24 mouse cellular contexts compared by ENCODE assay signal in genomic region chr4:134062561-134062960, GRCm38 (mm10). TPM values are rescaled to one million over a fixed set of nuclear protein-coding genes. Genes with fewer than 3 reads are reported as not detected.
DNase-seq lines count a peak whose midpoint lies in the region; TF ChIP-seq lines count a peak whose summit lies in the region.
"Had no signal": no experiment of that assay in that cellular context is flagged by ENCODE, and none has a peak within 500 bp of the region (broad histone marks: within the 10 kb centered on the region; RNA-seq: fewer than 3 reads in every experiment).

No protein-coding gene starts in this region.

- TF ChIP-seq POLR2A in small intestine, adult 2 months (IDR thresholded peaks at IDR 0.05; ENCODE audit: low read depth, low read length): no peak

- H3K36me3 ChIP-seq in E14TG2a.4 (ENCODE audit: insufficient read depth, low read length): no peaks in the 10 kb centered on the region
- H3K36me3 ChIP-seq in small intestine, adult 2 months (ENCODE audit: control insufficient read depth, insufficient read depth, low read length): no peaks in the 10 kb centered on the region
- H3K36me3 ChIP-seq: forebrain, embryonic 12.5 days; heart, embryonic 13.5 days; midbrain, embryonic 12.5 days; neural tube, embryonic 13.5 days had no signal

- peaks cover 26% of the 10 kb centered on the region for H3K27me3 ChIP-seq in E14TG2a.4 (ENCODE audit: insufficient read depth, low read length)
- no peaks in the 10 kb centered on the region for H3K27me3 ChIP-seq in small intestine, adult 2 months (ENCODE audit: control insufficient read depth, insufficient read depth, low read length)

- TF ChIP-seq CTCF in E14TG2a.4 (conservative IDR thresholded peaks at IDR 0.05; ENCODE audit: low read length): no peak
- TF ChIP-seq CTCF in small intestine, adult 2 months (IDR thresholded peaks at IDR 0.05; ENCODE audit: extremely low read depth, insufficient read length, insufficient replicate concordance, low read depth, low read length): no peak

- DNase-seq in CD4-positive helper T cell, adult 2 months (ENCODE audit: low read depth, low spot score): peak; percentile 27
- DNase-seq in c-Kit-positive CD71-positive TER-119-positive erythroid progenitor cells, embryonic 14.5 days (ENCODE audit: low spot score): peak; percentile 35
- no peak for DNase-seq in frontal cortex, postnatal 14 days (ENCODE audit: low spot score in 2 of 2)
- DNase-seq in adrenal gland, postnatal 25 days: no peak
- DNase-seq in spleen, postnatal 4 days (ENCODE audit: low spot score in 2 of 2): no peak
- DNase-seq: adrenal gland, adult 8-10 months; cerebellum, adult 11-12 months; cerebellum, postnatal 14 days; gastrocnemius, postnatal 14 days; heart, adult 18-20 months; kidney, adult 11 months; kidney, postnatal 14 days; left cerebral cortex, postnatal 4 days had no signal

- no peaks in the 10 kb centered on the region for H3K9me3 ChIP-seq in E14TG2a.4 (ENCODE audit: low read length)
- H3K9me3 ChIP-seq: forebrain, embryonic 12.5 days; heart, embryonic 13.5 days; midbrain, embryonic 12.5 days; neural tube, embryonic 13.5 days had no signal

- peaks cover 89% of the 10 kb centered on the region for H3K4me1 ChIP-seq in E14TG2a.4 (replicated peaks; ENCODE audit: low read depth, low read length)
- H3K4me1 ChIP-seq in small intestine, adult 2 months (ENCODE audit: control insufficient read depth, insufficient read depth, insufficient read length, low read length): peaks cover 45% of the 10 kb centered on the region
- H3K4me1 ChIP-seq: neural tube, embryonic 13.5 days had no signal

- WGBS in small intestine, adult 2 months: 35% methylated on average over 8 of the region's 8 CpGs

- H3K27ac ChIP-seq in small intestine, adult 2 months (ENCODE audit: insufficient read depth, low read depth, low read length): peak overlapping the region; percentile 100
- H3K27ac ChIP-seq: forebrain, embryonic 12.5 days; heart, embryonic 13.5 days; hindbrain, embryonic 14.5 days; layer of hippocampus, adult 2 months; midbrain, embryonic 12.5 days; neural tube, embryonic 13.5 days had no signal

- peak overlapping the region; percentile 43 for H3K4me3 ChIP-seq in E14TG2a.4 (replicated peaks; ENCODE audit: low read length)
- peak overlapping the region; percentile 31 for H3K4me3 ChIP-seq in small intestine, adult 2 months (ENCODE audit: low read depth, low read length)
- H3K4me3 ChIP-seq: forebrain, embryonic 12.5 days; heart, embryonic 13.5 days; layer of hippocampus, adult 2 months; midbrain, embryonic 12.5 days; neural tube, embryonic 13.5 days had no signal

RNA-seq across cellular contexts. Expression of gene Crybg2, which starts 1.9 kb away (rescaled TPM):
- 57.7 and 92.5 TPM in 2 replicates for polyA plus RNA-seq in small intestine, adult 2 months (2012; rRNA removed)
- total RNA-seq in adrenal gland, postnatal 25 days (2021): 0.15 TPM in 1 of 2 replicates, not detected in the other
- total RNA-seq: adrenal gland, adult 8-10 months; gastrocnemius, postnatal 14 days; heart, postnatal 25 days had no signal
- polyA plus RNA-seq: heart, embryonic 13.5 days had no signal

RNA-seq across cellular contexts. Expression of gene Zfp683, which starts 8.9 kb away (rescaled TPM):
- 0.24 and 1.3 TPM in 2 replicates for polyA plus RNA-seq in small intestine, adult 2 months (2012; rRNA removed)
- not detected in 2 replicates for total RNA-seq in adrenal gland, postnatal 25 days (2021)
- total RNA-seq: gastrocnemius, postnatal 14 days; heart, adult 18-20 months; heart, postnatal 25 days; layer of hippocampus, adult 2 months; left cerebral cortex, postnatal 4 days; liver, adult 2 months had no signal
- polyA plus RNA-seq: forebrain, embryonic 12.5 days; heart, embryonic 13.5 days; hindbrain, embryonic 14.5 days; lung, postnatal 0 days; midbrain, embryonic 12.5 days; neural tube, embryonic 13.5 days had no signal

RNA-seq across cellular contexts. Expression of gene Cd52, which starts 32.3 kb away (rescaled TPM):
- 21.7 and 35.1 TPM in 2 replicates for polyA plus RNA-seq in small intestine, adult 2 months (2012; rRNA removed)
- 3.5 and 8.4 TPM in 2 replicates for total RNA-seq in adrenal gland, postnatal 25 days (2021)

RNA-seq across cellular contexts. Expression of gene Ubxn11, which starts 39.8 kb away (rescaled TPM):
- 2.8 and 4.5 TPM in 2 replicates for polyA plus RNA-seq in small intestine, adult 2 months (2012; rRNA removed)
- total RNA-seq in adrenal gland, postnatal 25 days (2021): 8.1 and 9.4 TPM in 2 replicates

RNA-seq across cellular contexts. Expression of gene Lin28a, which starts 43.9 kb away (rescaled TPM):
- polyA plus RNA-seq in small intestine, adult 2 months (2012; rRNA removed): not detected in 2 replicates
- total RNA-seq in adrenal gland, postnatal 25 days (2021): not detected in 2 replicates
- total RNA-seq: adrenal gland, adult 8-10 months; heart, adult 18-20 months; heart, postnatal 25 days; layer of hippocampus, adult 2 months; left cerebral cortex, postnatal 4 days; liver, adult 2 months had no signal
- polyA plus RNA-seq: liver, adult 2 months; lung, postnatal 0 days had no signal

Comparison
In these comparisons a context has a peak if more than half of its experiments do, and no peak if none do; other contexts are left out.
1. DNase-seq: peak in CD4-positive helper T cell, adult 2 months (single experiment) and c-Kit-positive CD71-positive TER-119-positive erythroid progenitor cells, embryonic 14.5 days (single experiment); none in frontal cortex, postnatal 14 days (0 of 2), adrenal gland, postnatal 25 days (single experiment) and spleen, postnatal 4 days (0 of 2).